Mouse (Mus musculus) lung, postnatal 0 days (tissue): Measurements from ENCODE around the gene Tmem121b. TPM values are rescaled to one million over a fixed set of nuclear protein-coding genes. Genes with fewer than 3 reads are reported as not detected.

Experiments
- ATAC-seq: fragments of 200-750 bp; cut with Nextera tagmentation; 2 replicates; pipeline ENCODE4 v1.8.0; 2017; ENCODE audit warnings: moderate library complexity
- DNase-seq: peaks from one replicate; pipeline ENCODE4 v3.0.0-alpha.2; 2016; ENCODE audit warnings: low spot score
- H3K27ac ChIP-seq: fragments of 300-500 bp; sonication (generic); 2 replicates; pipeline ENCODE4 v1.5.1; 2014; ENCODE audit warnings: antibody characterized with exemption, mild to moderate bottlenecking, low read length, mixed read lengths
- H3K27me3 ChIP-seq: fragments of 300-500 bp; sonication (generic); replicated peaks from 2 replicates; pipeline ENCODE4 v1.6.1; 2014; ENCODE audit warnings: low read length, mixed read lengths; ENCODE audit not compliant: insufficient read depth
- H3K36me3 ChIP-seq: fragments of 300-500 bp; sonication (generic); 2 replicates; pipeline ENCODE4 v1.6.1; 2014; ENCODE audit warnings: low read length, mixed read lengths; ENCODE audit not compliant: insufficient read depth
- H3K4me1 ChIP-seq: fragments of 300-500 bp; sonication (generic); 2 replicates; pipeline ENCODE4 v1.6.1; 2014; ENCODE audit warnings: antibody characterized with exemption, low read depth, low read length, mixed read lengths; ENCODE audit not compliant: insufficient read depth
- H3K4me2 ChIP-seq: fragments of 300-500 bp; sonication (generic); replicated peaks from 2 replicates; pipeline ENCODE4 v1.6.1; 2014; ENCODE audit warnings: low read depth, mild to moderate bottlenecking, low read length, moderate library complexity, mixed read lengths
- H3K4me3 ChIP-seq: fragments of 300-500 bp; sonication (generic); 2 replicates; pipeline ENCODE4 v1.5.1; 2014; ENCODE audit warnings: low read depth, low read length
- H3K9ac ChIP-seq: fragments of 300-500 bp; sonication (generic); replicated peaks from 2 replicates; pipeline ENCODE4 v1.6.1; 2014; ENCODE audit warnings: low read depth, mild to moderate bottlenecking
- H3K9me3 ChIP-seq: fragments of 300-500 bp; sonication (generic); 2 replicates; pipeline ENCODE4 v1.6.1; 2016; ENCODE audit warnings: low read length, mixed read lengths
- CTCF ChIP-seq: IDR thresholded peaks from 2 replicates; pipeline ENCODE4 v1.5.1; 2016; ENCODE audit warnings: antibody characterized with exemption, mild to moderate bottlenecking
- EP300 ChIP-seq: IDR thresholded peaks from 2 replicates; pipeline ENCODE4 v1.6.1; 2016; ENCODE audit warnings: antibody characterized with exemption, mild to moderate bottlenecking, control low read depth
- WGBS: fragments of 180-500 bp; shearing (Covaris S2); extraction: QIAGEN DNeasy Blood & Tissue Kit; methylation state at CpG from one replicate; pipeline ENCODE4 v1.1.7; 2014; 5-methylcytosine and 5-hydroxymethylcytosine counted together
- polyA plus RNA-seq: library from polyadenylated mRNA; unstranded; fragments of >200 nt; fragmentation: Nextera tagmentation; extraction: Ambion mirVana; gene quantifications from 2 replicates; pipeline ENCODE4 v1.2.1, GENCODE M21; 2015

Tmem121b gene
- polyA plus RNA-seq, 1 experiment from 2014 or later = 0.58 TPM

- no peak for ATAC-seq
- 61% methylated on average over 6 of the region's 6 CpGs for WGBS
- no peak overlapping the region for H3K27ac ChIP-seq
- 0 out of 2 replicates have a peak, but pooled peaks cover 3% of the 10 kb centered on the region for H3K36me3 ChIP-seq
- H3K4me1 ChIP-seq = no peaks in the 10 kb centered on the region
- H3K4me2 ChIP-seq = no peak overlapping the region
- no peak overlapping the region for H3K9ac ChIP-seq
- no peak for TF ChIP-seq EP300
- TF ChIP-seq CTCF = no peak
- H3K27me3 ChIP-seq = no peaks in the 10 kb centered on the region
- DNase-seq = no peak
- H3K9me3 ChIP-seq = no peaks in the 10 kb centered on the region
- H3K4me3 ChIP-seq = no peak overlapping the region
These were observed 23.3 kb upstream of the Tmem121b start for GRCm38 (mm10) chr6:120516879-120517278.

- H3K4me3 ChIP-seq = no peak overlapping the region
- no peak for ATAC-seq
- H3K9me3 ChIP-seq = no peaks in the 10 kb centered on the region
These were observed 22.8 kb upstream of the Tmem121b start for GRCm38 (mm10) chr6:120516422-120516821.

GRCm38 (mm10) chr6:120511212-120511611 is 17.6 kb upstream of the Tmem121b start:
- Histone ChIP-seq H3K36me3 (no peaks in the 10 kb centered on the region), H3K27ac (no peak overlapping the region), H3K27me3 (no peaks in the 10 kb centered on the region), H3K4me3 (no peak overlapping the region), H3K4me1 (no peaks in the 10 kb centered on the region), H3K4me2 (no peak overlapping the region), H3K9ac (no peak overlapping the region), H3K9me3 (no peaks in the 10 kb centered on the region)
- no peak for ATAC-seq
- TF ChIP-seq CTCF (no peak), EP300 (no peak)
- 80% methylated on average over 6 of the region's 6 CpGs for WGBS
- DNase-seq = no peak

More at GRCm38 (mm10) chr6:120516422-120516821, 22.8 kb upstream of the Tmem121b start:
- H3K36me3 ChIP-seq = 0 out of 2 replicates have a peak, but pooled peaks cover 3% of the 10 kb centered on the region
- no peak overlapping the region for H3K9ac ChIP-seq
- TF ChIP-seq EP300 (no peak), CTCF (no peak)
- no peak overlapping the region for H3K27ac ChIP-seq
- DNase-seq = no peak
- no peaks in the 10 kb centered on the region for H3K4me1 ChIP-seq
- WGBS = 74% methylated on average over 4 of the region's 4 CpGs
- H3K4me2 ChIP-seq = no peak overlapping the region
- H3K27me3 ChIP-seq = no peaks in the 10 kb centered on the region

- H3K27me3 ChIP-seq = no peaks in the 10 kb centered on the region
- H3K27ac ChIP-seq = no peak overlapping the region
- ATAC-seq (no peak), DNase-seq (no peak)
- H3K4me1 ChIP-seq = no peaks in the 10 kb centered on the region
- no peak overlapping the region for H3K4me3 ChIP-seq
- no peak overlapping the region for H3K9ac ChIP-seq
- no peaks in the 10 kb centered on the region for H3K9me3 ChIP-seq
- H3K36me3 ChIP-seq = no peaks in the 10 kb centered on the region
- WGBS = 86% methylated on average over 8 of the region's 8 CpGs
- TF ChIP-seq EP300 (no peak), CTCF (no peak)
- no peak overlapping the region for H3K4me2 ChIP-seq
These were observed 16.8 kb upstream of the Tmem121b start for GRCm38 (mm10) chr6:120510425-120510824.

- H3K36me3 ChIP-seq = no peaks in the 10 kb centered on the region
- H3K9me3 ChIP-seq = no peaks in the 10 kb centered on the region
- TF ChIP-seq CTCF (no peak), EP300 (no peak)
- 81% methylated on average over 7 of the region's 7 CpGs for WGBS
- H3K4me1 ChIP-seq = no peaks in the 10 kb centered on the region
- no peak for DNase-seq
- H3K27me3 ChIP-seq = no peaks in the 10 kb centered on the region
- no peak overlapping the region for H3K4me2 ChIP-seq
- no peak overlapping the region for H3K9ac ChIP-seq
- no peak overlapping the region for H3K27ac ChIP-seq
- no peak for ATAC-seq
- H3K4me3 ChIP-seq = no peak overlapping the region
These were observed 16.4 kb upstream of the Tmem121b start for GRCm38 (mm10) chr6:120509975-120510374.

GRCm38 (mm10) chr6:120508645-120509044 is 15.0 kb upstream of the Tmem121b start:
- no peaks in the 10 kb centered on the region for H3K9me3 ChIP-seq
- no peaks in the 10 kb centered on the region for H3K4me1 ChIP-seq
- DNase-seq = no peak
- ATAC-seq = no peak
- H3K4me2 ChIP-seq = no peak overlapping the region
- H3K36me3 ChIP-seq = no peaks in the 10 kb centered on the region
- no peak overlapping the region for H3K9ac ChIP-seq
- TF ChIP-seq CTCF (no peak), EP300 (no peak)
- H3K4me3 ChIP-seq = no peak overlapping the region
- no peak overlapping the region for H3K27ac ChIP-seq
- no peaks in the 10 kb centered on the region for H3K27me3 ChIP-seq
- WGBS = 80% methylated on average over 4 of the region's 4 CpGs

- no peak for DNase-seq
- no peaks in the 10 kb centered on the region for H3K9me3 ChIP-seq
- WGBS = 69% methylated on average over 4 of the region's 4 CpGs
- no peak overlapping the region for H3K4me2 ChIP-seq
- no peak overlapping the region for H3K27ac ChIP-seq
- no peak for ATAC-seq
- no peaks in the 10 kb centered on the region for H3K36me3 ChIP-seq
- H3K27me3 ChIP-seq = no peaks in the 10 kb centered on the region
- no peak for TF ChIP-seq CTCF
- no peak for TF ChIP-seq EP300
- H3K4me3 ChIP-seq = no peak overlapping the region
- H3K4me1 ChIP-seq = no peaks in the 10 kb centered on the region
- H3K9ac ChIP-seq = no peak overlapping the region
These were observed 11.9 kb upstream of the Tmem121b start for GRCm38 (mm10) chr6:120505531-120505930.
